ENCODE assay signal across 27 mouse cellular contexts in the genomic region with DNA sequence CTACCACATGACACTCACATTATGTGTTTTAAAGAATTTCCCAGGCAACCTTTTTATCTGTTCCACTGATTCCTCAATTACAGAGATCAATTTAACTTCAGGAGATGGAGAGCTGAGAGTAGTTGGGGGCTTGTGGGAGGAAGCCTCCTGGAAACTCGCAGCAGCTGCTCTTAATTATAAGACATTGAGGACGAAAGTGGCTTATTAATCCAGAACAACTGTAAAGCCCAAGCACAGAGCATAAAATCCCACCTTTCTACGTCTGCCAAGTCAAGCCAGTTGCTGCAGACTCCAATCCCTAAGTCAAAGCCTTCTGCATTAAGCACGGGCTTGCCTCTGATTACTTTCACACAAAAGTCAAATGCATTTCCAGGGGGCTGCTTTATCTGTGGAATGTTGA. TPM values are rescaled to one million over a fixed set of nuclear protein-coding genes. Genes with fewer than 3 reads are reported as not detected.
DNase-seq lines count a peak whose midpoint lies in the region.
"Had no signal": no experiment of that assay in that cellular context is flagged by ENCODE, and none has a peak within 500 bp of the region (broad histone marks: within the 10 kb centered on the region; RNA-seq: fewer than 3 reads in every experiment).

No protein-coding gene starts in this region.

- intact Hi-C loops in left cerebral cortex, postnatal 14 days (cut with DNase I) = no loop called here

- H3K36me3 ChIP-seq in embryonic facial prominence, embryonic 10.5 days (replicated peaks) = no peaks in the 10 kb centered on the region
- H3K36me3 ChIP-seq: embryonic facial prominence, embryonic 12.5 days; forebrain, embryonic 12.5 days; forebrain, embryonic 15.5 days; G1E; heart, embryonic 10.5 days; hindbrain, embryonic 12.5 days; hindbrain, embryonic 15.5 days had no signal

- H3K4me3 ChIP-seq in embryonic facial prominence, embryonic 10.5 days = no peak overlapping the region
- H3K4me3 ChIP-seq: embryonic facial prominence, embryonic 12.5 days; erythroblast, embryonic 14.5 days; forebrain, embryonic 12.5 days; forebrain, embryonic 15.5 days; heart, adult 2 months; heart, embryonic 10.5 days; hindbrain, embryonic 12.5 days; hindbrain, embryonic 15.5 days had no signal

- peaks cover 24% of the 10 kb centered on the region for H3K4me1 ChIP-seq in embryonic facial prominence, embryonic 10.5 days
- H3K4me1 ChIP-seq: heart, embryonic 10.5 days had no signal

- H3K27ac ChIP-seq in embryonic facial prominence, embryonic 10.5 days (replicated peaks) = no peak overlapping the region
- H3K27ac ChIP-seq: embryonic facial prominence, embryonic 12.5 days; forebrain, embryonic 12.5 days; forebrain, embryonic 15.5 days; heart, adult 2 months; heart, embryonic 10.5 days; hindbrain, embryonic 12.5 days; hindbrain, embryonic 15.5 days had no signal

- 36% methylated on average over 4 of the region's 4 CpGs for WGBS in embryonic facial prominence, embryonic 10.5 days

- H3K27me3 ChIP-seq in embryonic facial prominence, embryonic 10.5 days (replicated peaks; ENCODE audit: low read depth, poor library complexity, severe bottlenecking) = no peaks in the 10 kb centered on the region
- H3K27me3 ChIP-seq: CH12.LX; embryonic facial prominence, embryonic 12.5 days; forebrain, embryonic 12.5 days; forebrain, embryonic 15.5 days; hindbrain, embryonic 12.5 days; hindbrain, embryonic 15.5 days; Patski had no signal

- peak; percentile 24 for DNase-seq in embryo, embryonic 11 days
- no peak for DNase-seq in embryo, embryonic 9.5 days (ENCODE audit: extremely low spot score)
- peak; percentile 13 for DNase-seq in embryonic facial prominence, embryonic 10.5 days (ENCODE audit: low spot score)
- peak; percentile 8 for DNase-seq in forelimb bud, embryonic 11.5 days (ENCODE audit: low read depth, low spot score)
- DNase-seq in ovary, postnatal 36 days (ENCODE audit: low spot score) = no peak
- no peak for DNase-seq in thymus, postnatal 36 days
- DNase-seq in left cerebral cortex, postnatal 14 days (ENCODE audit: low spot score in 2 of 2) = no peak
- DNase-seq: adrenal gland, postnatal 10 days; adrenal gland, postnatal 36 days; B cell, adult 2 months; cerebellum, adult 11 months; cerebellum, adult 2 months; cerebellum, adult 9-11 months; cerebellum, postnatal 25 days; gastrocnemius, postnatal 10 days; gastrocnemius, postnatal 36 days; heart, adult 2 months had no signal

- H3K9me3 ChIP-seq in embryonic facial prominence, embryonic 10.5 days = no peaks in the 10 kb centered on the region
- H3K9me3 ChIP-seq: embryonic facial prominence, embryonic 12.5 days; forebrain, embryonic 12.5 days; forebrain, embryonic 15.5 days; G1E; heart, embryonic 10.5 days; hindbrain, embryonic 12.5 days; hindbrain, embryonic 15.5 days had no signal

RNA-seq across cellular contexts. Expression of a gene that starts 44.3 kb away (rescaled TPM):
- 77.9 and 79.9 TPM in 2 replicates for polyA plus RNA-seq in embryonic facial prominence, embryonic 10.5 days (2016; fragmentation: Nextera tagmentation; extraction: Ambion mirVana)
- total RNA-seq in left cerebral cortex, postnatal 14 days (2021) = 10 to 100 TPM; 82.2 to 83.1 TPM

Comparison
In these comparisons a context has a peak if more than half of its experiments do, and no peak if none do; other contexts are left out.
1. DNase-seq: peak in embryo, embryonic 11 days (single experiment), embryonic facial prominence, embryonic 10.5 days (single experiment) and forelimb bud, embryonic 11.5 days (single experiment); none in embryo, embryonic 9.5 days (single experiment), ovary, postnatal 36 days (single experiment), thymus, postnatal 36 days (0 of 2) and left cerebral cortex, postnatal 14 days (0 of 2).